Mouse (Mus musculus): ENCODE results near the gene Prox1. TPM values are rescaled to one million over a fixed set of nuclear protein-coding genes. Genes with fewer than 3 reads are reported as not detected.

Gene Prox1
- polyA plus RNA-seq, 1 experiment from 2014 or later: 1.9 TPM

- peaks cover 51% of the 10 kb centered on the region for H3K27me3 ChIP-seq (ENCODE audit: control insufficient read depth, insufficient read depth, low read length)
- DNase-seq (ENCODE audit: low spot score) (no peak), ATAC-seq (replicated peaks; ENCODE audit: insufficient number of reproducible peaks, low FRiP score, low TSS enrichment, low read depth) (no peak)
- H3K4me1 ChIP-seq (ENCODE audit: control insufficient read depth, insufficient read depth, low read length): peaks cover 17% of the 10 kb centered on the region
- H3K36me3 ChIP-seq (replicated peaks; ENCODE audit: control insufficient read depth, insufficient read depth, low read depth, low read length): no peaks in the 10 kb centered on the region
- H3K27ac ChIP-seq (replicated peaks; ENCODE audit: low read depth, low read length): no peak overlapping the region
- no peaks in the 10 kb centered on the region for H3K9me3 ChIP-seq (replicated peaks; ENCODE audit: control insufficient read depth, low read length)
- H3K9ac ChIP-seq (replicated peaks; ENCODE audit: low read length): no peak overlapping the region
- peak overlapping the region; percentile 16; the same call in 1 of the 2 replicates for H3K4me2 ChIP-seq (ENCODE audit: low read depth, low read length)
- 2% methylated on average over 32 of the region's 32 CpGs for WGBS
- peak overlapping the region; percentile 15; the same call in 1 of the 2 replicates for H3K4me3 ChIP-seq (ENCODE audit: low read depth, low read length)
Measured at GRCm38 (mm10) chr1:190172311-190172978, 1.9 kb upstream of the Prox1 start.

- ATAC-seq (replicated peaks; ENCODE audit: insufficient number of reproducible peaks, low FRiP score, low TSS enrichment, low read depth) (no peak), DNase-seq (ENCODE audit: low spot score) (no peak)
- no peak overlapping the region for H3K4me2 ChIP-seq (ENCODE audit: low read depth, low read length)
- H3K27me3 ChIP-seq (ENCODE audit: control insufficient read depth, insufficient read depth, low read length): peaks cover 51% of the 10 kb centered on the region
- no peak overlapping the region for H3K27ac ChIP-seq (replicated peaks; ENCODE audit: low read depth, low read length)
- peaks cover 17% of the 10 kb centered on the region for H3K4me1 ChIP-seq (ENCODE audit: control insufficient read depth, insufficient read depth, low read length)
- under 1% methylated on average over 12 of the region's 12 CpGs for WGBS
- H3K4me3 ChIP-seq (ENCODE audit: low read depth, low read length): no peak overlapping the region
- no peak overlapping the region for H3K9ac ChIP-seq (replicated peaks; ENCODE audit: low read length)
- no peaks in the 10 kb centered on the region for H3K9me3 ChIP-seq (replicated peaks; ENCODE audit: control insufficient read depth, low read length)
- H3K36me3 ChIP-seq (replicated peaks; ENCODE audit: control insufficient read depth, insufficient read depth, low read depth, low read length): no peaks in the 10 kb centered on the region
Measured at GRCm38 (mm10) chr1:190171750-190172149, 1.2 kb upstream of the Prox1 start.

- peak overlapping the region; percentile 58 for H3K4me3 ChIP-seq (ENCODE audit: low read depth, low read length)
- no peak overlapping the region for H3K27ac ChIP-seq (replicated peaks; ENCODE audit: low read depth, low read length)
- no peaks in the 10 kb centered on the region for H3K9me3 ChIP-seq (replicated peaks; ENCODE audit: control insufficient read depth, low read length)
- no peak overlapping the region for H3K9ac ChIP-seq (replicated peaks; ENCODE audit: low read length)
- peak overlapping the region; percentile 89 for H3K4me2 ChIP-seq (ENCODE audit: low read depth, low read length)
- 4% methylated on average over 10 of the region's 10 CpGs for WGBS
- DNase-seq (ENCODE audit: low spot score) (no peak), ATAC-seq (replicated peaks; ENCODE audit: insufficient number of reproducible peaks, low FRiP score, low TSS enrichment, low read depth) (no peak)
- no peaks in the 10 kb centered on the region for H3K36me3 ChIP-seq (replicated peaks; ENCODE audit: control insufficient read depth, insufficient read depth, low read depth, low read length)
- H3K4me1 ChIP-seq (ENCODE audit: control insufficient read depth, insufficient read depth, low read length): peaks cover 17% of the 10 kb centered on the region
- peaks cover 50% of the 10 kb centered on the region for H3K27me3 ChIP-seq (ENCODE audit: control insufficient read depth, insufficient read depth, low read length)
Measured at GRCm38 (mm10) chr1:190171341-190171740, 827 bp upstream of the Prox1 start.

GRCm38 (mm10) chr1:190170819-190171216 lies 304 bp upstream of the Prox1 start:
- Histone ChIP-seq H3K9me3 (replicated peaks; ENCODE audit: control insufficient read depth, low read length) (no peaks in the 10 kb centered on the region), H3K4me3 (ENCODE audit: low read depth, low read length) (peak overlapping the region; percentile 58), H3K4me2 (ENCODE audit: low read depth, low read length) (peak overlapping the region; percentile 89), H3K27ac (replicated peaks; ENCODE audit: low read depth, low read length) (no peak overlapping the region), H3K36me3 (replicated peaks; ENCODE audit: control insufficient read depth, insufficient read depth, low read depth, low read length) (no peaks in the 10 kb centered on the region), H3K27me3 (ENCODE audit: control insufficient read depth, insufficient read depth, low read length) (peaks cover 45% of the 10 kb centered on the region), H3K4me1 (ENCODE audit: control insufficient read depth, insufficient read depth, low read length) (peaks cover 17% of the 10 kb centered on the region), H3K9ac (replicated peaks; ENCODE audit: low read length) (peak overlapping the region; percentile 50)
- DNase-seq (ENCODE audit: low spot score): no peak
- peak; percentile 26 for ATAC-seq (replicated peaks; ENCODE audit: insufficient number of reproducible peaks, low FRiP score, low TSS enrichment, low read depth)
- WGBS: 0% methylated on average over 24 of the region's 24 CpGs

GRCm38 (mm10) chr1:190168761-190169671 lies 1.5 kb downstream of the Prox1 start:
- peak overlapping the region; percentile 58 for H3K4me3 ChIP-seq (ENCODE audit: low read depth, low read length)
- peak overlapping the region; percentile 50 for H3K9ac ChIP-seq (replicated peaks; ENCODE audit: low read length)
- no peaks in the 10 kb centered on the region for H3K9me3 ChIP-seq (replicated peaks; ENCODE audit: control insufficient read depth, low read length)
- DNase-seq (ENCODE audit: low spot score) (peak; percentile 54), ATAC-seq (replicated peaks; ENCODE audit: insufficient number of reproducible peaks, low FRiP score, low TSS enrichment, low read depth) (peak; percentile 47)
- H3K36me3 ChIP-seq (replicated peaks; ENCODE audit: control insufficient read depth, insufficient read depth, low read depth, low read length): no peaks in the 10 kb centered on the region
- peak overlapping the region; percentile 20; the same call in 1 of the 2 replicates for H3K27ac ChIP-seq (replicated peaks; ENCODE audit: low read depth, low read length)
- under 1% methylated on average over 50 of the region's 51 CpGs for WGBS
- H3K4me1 ChIP-seq (ENCODE audit: control insufficient read depth, insufficient read depth, low read length): peaks cover 8% of the 10 kb centered on the region
- H3K4me2 ChIP-seq (ENCODE audit: low read depth, low read length): peak overlapping the region; percentile 89
- H3K27me3 ChIP-seq (ENCODE audit: control insufficient read depth, insufficient read depth, low read length): peaks cover 30% of the 10 kb centered on the region

GRCm38 (mm10) chr1:190168115-190168514 lies 2.4 kb downstream of the Prox1 start:
- Histone ChIP-seq H3K4me3 (ENCODE audit: low read depth, low read length) (no peak overlapping the region), H3K4me1 (ENCODE audit: control insufficient read depth, insufficient read depth, low read length) (peaks cover 4% of the 10 kb centered on the region; the same call in 1 of the 2 replicates), H3K4me2 (ENCODE audit: low read depth, low read length) (peak overlapping the region; percentile 89; the same call in 1 of the 2 replicates), H3K27ac (replicated peaks; ENCODE audit: low read depth, low read length) (no peak overlapping the region), H3K9me3 (replicated peaks; ENCODE audit: control insufficient read depth, low read length) (no peaks in the 10 kb centered on the region), H3K36me3 (replicated peaks; ENCODE audit: control insufficient read depth, insufficient read depth, low read depth, low read length) (no peaks in the 10 kb centered on the region), H3K27me3 (ENCODE audit: control insufficient read depth, insufficient read depth, low read length) (peaks cover 24% of the 10 kb centered on the region), H3K9ac (replicated peaks; ENCODE audit: low read length) (no peak overlapping the region)
- 1% methylated on average over 4 of the region's 4 CpGs for WGBS
- DNase-seq (ENCODE audit: low spot score): no peak
- no peak for ATAC-seq (replicated peaks; ENCODE audit: insufficient number of reproducible peaks, low FRiP score, low TSS enrichment, low read depth)

GRCm38 (mm10) chr1:190167609-190168008 lies 2.9 kb downstream of the Prox1 start:
- Histone ChIP-seq H3K36me3 (replicated peaks; ENCODE audit: control insufficient read depth, insufficient read depth, low read depth, low read length) (no peaks in the 10 kb centered on the region), H3K27ac (replicated peaks; ENCODE audit: low read depth, low read length) (no peak overlapping the region), H3K27me3 (ENCODE audit: control insufficient read depth, insufficient read depth, low read length) (peaks cover 20% of the 10 kb centered on the region), H3K4me2 (ENCODE audit: low read depth, low read length) (no peak overlapping the region), H3K4me1 (ENCODE audit: control insufficient read depth, insufficient read depth, low read length) (no peaks in the 10 kb centered on the region; the same call in 1 of the 2 replicates), H3K9me3 (replicated peaks; ENCODE audit: control insufficient read depth, low read length) (no peaks in the 10 kb centered on the region), H3K4me3 (ENCODE audit: low read depth, low read length) (no peak overlapping the region), H3K9ac (replicated peaks; ENCODE audit: low read length) (no peak overlapping the region)
- ATAC-seq (replicated peaks; ENCODE audit: insufficient number of reproducible peaks, low FRiP score, low TSS enrichment, low read depth) (no peak), DNase-seq (ENCODE audit: low spot score) (no peak)
- 12% methylated on average over 1 of the region's 1 CpGs for WGBS

- Histone ChIP-seq H3K4me2 (ENCODE audit: low read depth, low read length) (no peak overlapping the region), H3K4me3 (ENCODE audit: low read depth, low read length) (no peak overlapping the region), H3K4me1 (ENCODE audit: control insufficient read depth, insufficient read depth, low read length) (no peaks in the 10 kb centered on the region; the same call in 1 of the 2 replicates), H3K27ac (replicated peaks; ENCODE audit: low read depth, low read length) (no peak overlapping the region), H3K36me3 (replicated peaks; ENCODE audit: control insufficient read depth, insufficient read depth, low read depth, low read length) (no peaks in the 10 kb centered on the region), H3K9me3 (replicated peaks; ENCODE audit: control insufficient read depth, low read length) (no peaks in the 10 kb centered on the region), H3K9ac (replicated peaks; ENCODE audit: low read length) (no peak overlapping the region), H3K27me3 (ENCODE audit: control insufficient read depth, insufficient read depth, low read length) (peaks cover 11% of the 10 kb centered on the region)
- DNase-seq (ENCODE audit: low spot score) (no peak), ATAC-seq (replicated peaks; ENCODE audit: insufficient number of reproducible peaks, low FRiP score, low TSS enrichment, low read depth) (no peak)
- 29% methylated on average over 4 of the region's 4 CpGs for WGBS
Measured at GRCm38 (mm10) chr1:190165511-190165910, 5.0 kb downstream of the Prox1 start.

All from embryonic facial prominence, embryonic 11.5 days (tissue).